Mouse (Mus musculus) left cerebral cortex, postnatal 25 days (tissue): Measurements from ENCODE around the gene 9430015G10Rik. TPM values are rescaled to one million over a fixed set of nuclear protein-coding genes. Genes with fewer than 3 reads are reported as not detected.

Experiments
- DNase-seq, 2 experiments: peaks; one replicate each; pipeline ENCODE4 v3.0.0; 2022; ENCODE audit warnings: low spot score in 2 of 2, mixed read lengths in 1 of 2
- intact Hi-C: fragments of 180-260 bp; cut with DNase I; formaldehyde crosslinking; loops from one replicate; pipeline ENCODE4 v1.15.1; 2025
- total RNA-seq, 2 experiments: library from RNA; stranded (reverse); gene quantifications; 2 replicates each; pipeline ENCODE4 v1.2.3; 2021

Gene 9430015G10Rik
- total RNA-seq: 10 to 100 TPM; 28.6 to 29.4 TPM

DNA sequence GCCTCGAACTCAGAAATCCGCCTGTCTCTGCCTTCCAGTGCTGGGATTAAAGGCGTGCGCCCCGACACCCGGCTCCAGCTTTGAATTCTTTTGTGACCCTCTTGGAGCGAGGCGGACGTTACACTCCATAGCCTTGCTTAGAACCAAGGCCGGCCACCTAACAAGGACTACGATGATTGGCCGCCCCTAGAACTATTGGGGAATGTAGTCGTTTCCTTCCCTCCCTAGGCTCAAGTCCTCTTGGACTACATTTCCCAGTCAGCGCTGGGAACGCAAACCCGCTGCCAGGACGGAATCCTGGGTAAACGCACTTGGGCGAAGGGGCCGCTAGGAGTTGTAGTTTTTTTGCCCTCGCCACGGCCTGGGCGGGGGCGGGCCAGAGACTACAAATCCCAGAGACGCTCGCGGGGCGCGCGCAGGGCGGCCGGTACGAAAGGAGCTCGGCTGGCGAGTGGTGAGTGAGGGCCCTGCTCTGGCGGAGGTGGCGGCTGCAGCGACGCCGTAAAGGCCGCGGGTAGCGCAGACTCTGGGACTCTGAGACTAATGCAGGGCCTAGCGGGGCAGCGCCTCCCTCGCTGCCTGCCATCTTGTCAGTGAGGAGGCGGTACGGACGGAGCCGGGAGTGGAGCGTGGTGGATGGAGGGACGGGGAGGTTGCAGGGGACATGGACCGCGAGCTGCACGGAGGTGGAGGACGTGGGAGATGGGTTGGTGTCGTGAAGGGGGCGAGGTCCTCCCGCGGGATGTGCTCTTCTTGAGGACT lies at the start of gene 9430015G10Rik:
Gene 9430015G10Rik, plus strand, starts transcription at position 413 of the 762 bp plus-strand sequence.
- peak; percentile 98 to 99 for DNase-seq
- intact Hi-C loops: loop anchor here (1.0 kb wide), 1 partner anchor 116 kb away; no protein-coding TSS in a partner anchor

- intact Hi-C loops: no loop called here
- DNase-seq: no peak
These were observed 45.8 kb upstream of the 9430015G10Rik start for GRCm38 (mm10) chr4:156063861-156064509.

DNA sequence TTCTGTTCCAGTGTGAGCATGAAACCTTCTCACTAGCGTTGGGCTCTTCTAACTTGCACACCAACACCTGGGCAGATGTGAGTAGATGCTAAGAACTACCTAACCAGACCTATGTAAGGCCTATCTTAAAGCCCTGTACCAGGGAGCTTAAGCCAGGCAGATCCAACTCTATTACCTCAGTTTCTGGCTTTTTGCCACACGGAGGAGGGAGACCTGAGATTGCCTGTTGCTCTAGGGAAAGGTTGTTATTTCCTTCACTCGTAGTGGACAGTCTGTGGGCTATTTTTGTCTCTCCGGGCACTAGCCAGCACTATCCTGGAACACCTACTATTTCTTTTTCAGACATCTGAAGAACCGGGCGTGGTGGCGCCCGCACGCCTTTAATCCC lies 45.3 kb upstream of the 9430015G10Rik start:
- intact Hi-C loops: no loop called here
- no peak for DNase-seq

GRCm38 (mm10) chr4:156065156-156065894 lies 44.5 kb upstream of the 9430015G10Rik start:
- intact Hi-C loops: no loop called here
- no peak for DNase-seq

DNA sequence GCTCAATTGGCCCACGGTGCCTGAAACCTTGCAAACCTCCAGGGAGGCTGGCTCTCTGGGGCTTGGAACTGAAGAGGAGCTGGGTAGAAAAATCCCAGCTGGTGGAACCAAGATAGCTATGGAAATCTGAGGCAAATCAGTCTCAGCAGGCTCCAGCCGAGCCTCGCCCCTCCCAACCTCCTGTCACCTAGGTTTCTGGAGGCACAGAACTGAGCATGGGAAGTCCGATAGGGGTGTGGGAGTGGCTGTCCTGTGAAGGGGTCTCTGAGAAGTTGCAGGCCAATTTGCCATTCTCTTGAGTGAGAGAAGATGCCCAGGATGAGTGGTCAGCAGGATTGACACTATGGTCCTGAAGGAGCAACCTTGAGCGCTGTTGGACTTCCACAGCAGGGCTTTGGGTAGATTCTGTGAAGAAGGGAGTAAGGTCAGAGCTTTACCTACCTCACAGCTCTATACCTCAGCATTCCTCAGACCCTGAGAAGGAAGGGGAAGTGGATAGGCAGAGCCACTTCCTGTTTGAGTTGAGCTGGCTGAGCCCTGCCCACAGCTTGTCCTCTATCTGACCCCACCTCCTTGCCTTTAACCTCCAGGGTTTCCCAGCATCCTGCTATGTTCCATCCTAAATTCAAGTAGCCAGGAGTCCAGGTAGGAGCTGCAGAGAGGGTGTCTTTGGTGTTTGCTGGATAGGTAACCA lies 42.4 kb upstream of the 9430015G10Rik start:
- intact Hi-C loops: no loop called here
- no peak for DNase-seq

GRCm38 (mm10) chr4:156069701-156070100 lies 40.1 kb upstream of the 9430015G10Rik start:
- intact Hi-C loops: no loop called here
- DNase-seq: no peak

DNA sequence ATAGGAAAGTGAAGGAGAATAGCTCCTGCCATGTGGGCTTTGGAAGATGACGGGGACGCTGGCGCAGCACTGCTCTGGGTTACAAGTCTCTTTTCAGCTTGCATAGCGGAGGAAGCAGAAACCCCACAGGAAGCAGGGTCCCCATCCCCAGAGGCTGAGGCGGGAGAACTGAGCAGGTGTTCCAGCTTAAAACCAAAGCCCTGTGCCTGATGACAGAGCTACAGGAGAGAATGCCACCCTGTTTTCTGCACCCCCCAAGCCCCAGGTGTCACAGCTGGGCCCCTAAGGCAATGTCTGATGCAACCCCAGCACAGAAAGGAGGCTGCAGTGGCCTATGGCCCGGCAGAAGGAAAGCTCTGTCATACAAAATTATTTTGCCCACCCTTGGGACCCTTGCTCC lies 39.5 kb upstream of the 9430015G10Rik start:
- intact Hi-C loops: no loop called here
- no peak for DNase-seq

DNA sequence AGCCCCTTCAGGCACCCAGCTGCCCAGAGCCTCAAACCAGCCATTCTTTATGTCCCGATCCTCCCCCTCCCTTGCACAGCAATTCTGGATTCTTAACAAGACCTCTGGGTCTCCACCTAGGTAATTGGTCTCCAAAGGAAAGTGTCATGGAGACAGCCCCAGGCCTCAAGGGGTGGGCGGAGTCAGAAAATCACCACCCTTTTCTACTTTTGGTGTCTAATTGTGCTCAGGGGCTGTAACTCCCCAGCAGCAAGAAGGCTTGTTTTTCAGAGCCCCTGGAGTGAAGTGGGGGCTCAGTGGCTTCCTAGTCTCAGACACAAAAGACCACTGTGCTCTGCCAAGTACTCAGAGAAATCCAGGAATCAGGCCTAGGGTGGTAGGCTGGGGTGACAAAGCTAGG lies 39.1 kb upstream of the 9430015G10Rik start:
- intact Hi-C loops: no loop called here

GRCm38 (mm10) chr4:156076911-156077382 lies 32.8 kb upstream of the 9430015G10Rik start:
- intact Hi-C loops: no loop called here
- DNase-seq: no peak

More for the DNA sequence above, 39.1 kb upstream of the 9430015G10Rik start:
- DNase-seq: no peak

DNA sequence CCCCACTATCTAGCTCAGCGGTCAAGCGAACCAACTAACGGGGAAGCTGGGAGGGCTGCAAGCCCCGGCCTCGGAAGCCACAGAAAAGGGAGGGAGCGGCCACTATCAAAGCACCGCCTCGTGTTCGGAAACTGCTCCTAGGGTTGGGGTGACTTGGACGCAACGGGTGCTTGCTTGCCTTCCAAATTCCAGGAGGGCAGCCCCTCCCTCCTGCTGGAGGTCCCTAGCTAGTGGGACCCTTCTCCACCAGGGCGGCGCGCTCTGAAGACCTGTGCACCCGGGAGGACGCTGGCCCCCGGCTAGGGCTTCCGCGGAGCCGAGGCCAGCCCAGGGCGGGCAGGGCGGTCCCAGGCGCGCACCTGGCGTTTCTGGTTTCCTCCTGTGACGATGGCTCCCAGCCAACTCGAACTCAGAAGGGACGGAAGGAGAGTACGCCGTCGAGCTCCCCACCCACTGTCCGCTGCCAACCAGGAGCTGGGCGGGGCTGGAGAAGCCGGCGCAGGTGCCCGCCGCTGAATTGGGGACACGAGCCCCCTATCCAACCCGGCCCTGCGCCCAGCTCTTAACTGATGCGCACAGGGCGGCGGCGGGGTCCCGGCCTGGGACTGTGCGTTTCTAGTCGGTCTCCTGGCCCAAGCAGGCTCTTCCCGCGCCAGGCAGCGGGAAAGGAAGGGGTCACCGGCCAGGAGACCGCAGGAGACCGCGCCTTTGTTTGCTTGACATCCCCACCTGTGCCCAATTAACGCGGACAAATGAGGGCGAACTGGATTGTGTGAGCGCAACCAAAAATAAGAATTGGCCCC lies 32.1 kb upstream of the 9430015G10Rik start:
- intact Hi-C loops: no loop called here
- DNase-seq: no peak

DNA sequence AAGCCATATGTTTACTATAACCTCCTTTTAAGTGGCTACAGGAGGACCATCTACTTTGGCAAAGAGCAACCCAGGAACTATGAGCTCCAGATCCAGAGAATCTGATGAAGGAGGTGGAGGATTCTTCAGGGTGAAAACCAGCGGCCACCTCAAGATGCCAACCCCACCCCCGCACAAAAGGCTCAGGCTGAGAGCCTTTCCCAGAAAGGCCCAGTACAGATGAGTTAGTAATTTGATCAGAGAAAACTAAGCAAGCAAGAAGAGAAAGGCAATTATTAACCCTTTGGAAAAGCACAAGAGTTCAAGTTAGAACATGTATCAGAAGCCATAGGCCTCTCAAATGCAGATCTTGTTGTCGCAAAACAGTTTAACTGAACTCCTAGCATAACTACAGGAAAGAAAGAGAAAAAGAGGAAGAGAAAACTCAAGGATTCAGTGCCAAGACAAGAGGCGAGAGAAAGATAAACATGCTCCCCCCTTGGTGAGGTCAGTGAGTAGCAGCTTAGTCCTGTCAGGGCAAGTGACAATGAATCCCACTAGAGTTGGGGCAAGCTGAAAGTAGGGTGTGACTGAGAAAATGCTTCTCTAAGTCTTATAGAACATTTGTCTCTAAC lies 27.1 kb upstream of the 9430015G10Rik start:
- no peak for DNase-seq
- intact Hi-C loops: no loop called here

DNA sequence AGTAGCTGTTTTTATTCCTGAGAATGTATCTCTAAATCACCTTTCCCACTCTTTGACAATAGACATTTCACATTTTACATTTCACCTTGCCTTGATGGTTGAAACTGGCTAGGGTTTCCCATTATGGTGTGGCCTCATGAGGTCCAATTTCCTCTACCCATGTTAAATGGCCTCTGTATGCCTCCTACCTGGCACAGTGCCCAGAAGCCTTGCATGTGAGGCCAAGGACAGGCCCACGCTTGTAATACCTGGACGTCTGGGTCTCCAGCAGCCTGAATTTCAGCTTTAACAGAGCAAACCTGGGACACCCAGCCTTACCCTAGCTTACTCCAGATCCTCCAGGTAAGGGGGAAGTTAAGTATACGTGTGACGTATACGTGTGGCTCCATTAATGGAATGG lies 26.4 kb upstream of the 9430015G10Rik start:
- no peak for DNase-seq
- intact Hi-C loops: no loop called here

DNA sequence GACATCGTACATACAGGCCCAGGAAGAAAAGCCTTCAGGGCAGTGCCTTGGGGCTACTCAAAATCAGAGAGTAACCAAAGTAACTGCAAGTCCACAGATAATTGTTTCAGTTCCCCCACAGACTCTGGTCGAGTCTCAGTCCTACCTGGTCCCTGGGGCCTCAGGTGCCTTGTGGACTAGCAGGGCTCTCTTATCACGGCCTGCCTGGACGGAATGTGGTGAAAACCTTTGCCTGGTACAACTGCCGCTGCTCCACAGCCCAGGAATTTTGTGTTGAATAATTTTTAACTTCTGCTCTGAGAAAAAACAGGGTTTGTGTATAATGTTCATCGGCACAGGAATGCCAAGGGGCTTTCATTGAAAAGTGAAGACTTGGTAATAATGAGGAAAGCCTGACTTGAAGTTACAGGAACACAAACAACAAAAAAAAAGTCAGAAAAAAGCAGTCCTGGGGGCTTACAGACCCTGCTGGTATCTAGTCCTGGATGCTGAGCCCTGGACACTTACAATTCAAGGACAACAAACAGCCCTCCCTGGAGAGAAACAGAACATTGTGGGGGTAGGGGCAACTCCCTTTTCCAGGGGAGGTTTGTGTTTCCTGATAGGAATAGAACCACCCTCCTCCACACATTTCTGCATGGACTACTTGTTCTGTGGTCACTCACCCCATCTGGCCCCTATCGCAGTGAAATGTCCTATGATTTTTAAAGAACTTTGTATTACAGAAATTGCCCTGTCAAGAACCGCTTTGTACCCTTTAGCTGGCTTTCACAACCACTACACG lies 25.5 kb upstream of the 9430015G10Rik start:
- no peak for DNase-seq
- intact Hi-C loops: no loop called here

DNA sequence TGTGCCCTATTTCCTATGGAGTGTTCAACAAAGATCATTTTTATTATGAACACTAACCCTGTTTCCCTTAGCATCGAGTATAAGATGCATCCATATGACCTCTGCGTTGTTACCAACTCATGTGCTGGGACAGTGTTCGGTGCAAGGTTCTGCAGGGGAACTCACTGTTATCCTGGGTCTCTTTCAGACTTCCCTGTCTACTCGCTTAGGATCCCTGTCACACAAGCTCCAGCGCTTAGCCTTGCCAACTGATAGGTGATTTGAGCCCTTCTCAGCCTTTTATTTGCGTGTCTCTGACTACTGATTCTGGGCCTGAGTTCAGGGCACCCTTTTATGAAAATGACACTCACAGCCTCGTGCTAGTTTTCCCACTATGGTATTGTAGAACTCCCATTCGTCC lies 24.5 kb upstream of the 9430015G10Rik start:
- no peak for DNase-seq
- intact Hi-C loops: no loop called here

- DNase-seq: no peak
- intact Hi-C loops: no loop called here
These were observed 22.2 kb upstream of the 9430015G10Rik start for GRCm38 (mm10) chr4:156087398-156088087.

DNA sequence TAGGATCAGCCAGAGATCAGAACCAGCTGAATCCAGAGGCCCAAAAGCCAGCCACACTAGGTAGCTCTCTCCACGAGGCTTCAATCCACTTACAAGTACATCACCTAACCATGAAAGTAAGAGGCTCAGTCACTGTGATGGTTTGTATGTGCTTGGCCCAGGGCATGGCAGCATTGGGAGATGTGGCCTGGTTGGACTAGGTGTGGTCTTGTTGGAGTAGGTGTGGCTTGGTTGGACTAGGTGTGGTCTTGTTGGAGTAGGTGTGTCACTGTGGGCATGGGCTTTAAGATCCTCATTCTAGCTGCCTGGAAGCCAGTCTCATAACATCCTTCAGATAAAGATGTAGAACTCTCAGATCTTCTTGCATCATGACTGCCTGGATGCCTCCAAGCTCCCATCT lies 18.5 kb upstream of the 9430015G10Rik start:
- no peak for DNase-seq

GRCm38 (mm10) chr4:156092765-156093164 lies 17.0 kb upstream of the 9430015G10Rik start:
- intact Hi-C loops: loop anchor here (5.0 kb wide), 1 partner anchor 45 kb away; no protein-coding TSS in a partner anchor

More for the DNA sequence above, 18.5 kb upstream of the 9430015G10Rik start:
- intact Hi-C loops: loop anchor here (5.0 kb wide), 1 partner anchor 44 kb away; no protein-coding TSS in a partner anchor

More at GRCm38 (mm10) chr4:156092765-156093164, 17.0 kb upstream of the 9430015G10Rik start:
- no peak for DNase-seq
